Mouse (Mus musculus): Measurements from ENCODE around the gene Cntnap2. TPM values are rescaled to one million over a fixed set of nuclear protein-coding genes. Genes with fewer than 3 reads are reported as not detected.

Cntnap2 gene
- polyA plus RNA-seq, 1 experiment = not detected

- no peaks in the 10 kb centered on the region for H3K36me3 ChIP-seq (ENCODE audit: control insufficient read depth, insufficient read depth)
- H3K27me3 ChIP-seq (ENCODE audit: control insufficient read depth, insufficient read depth, insufficient read length) = no peaks in the 10 kb centered on the region
- no peak overlapping the region for H3ac ChIP-seq (ENCODE audit: control insufficient read depth, insufficient read length)
- H3K4me3 ChIP-seq = no peak overlapping the region
- no peak overlapping the region for H3K4me2 ChIP-seq (ENCODE audit: low read depth)
- H3K79me2 ChIP-seq (ENCODE audit: control insufficient read depth, insufficient read depth) = no peaks in the 10 kb centered on the region
- TF ChIP-seq SRF (IDR thresholded peaks at IDR 0.05; ENCODE audit: control insufficient read depth, insufficient read length, low read depth) (no peak), MYOD1 (IDR thresholded peaks at IDR 0.05; ENCODE audit: control insufficient read depth in 1 of 3, insufficient read length in 2 of 3, low read depth in 2 of 3) (no peak)
Measured at GRCm38 (mm10) chr6:46924709-46925108, 1865.6 kb downstream of the Cntnap2 start.

DNA sequence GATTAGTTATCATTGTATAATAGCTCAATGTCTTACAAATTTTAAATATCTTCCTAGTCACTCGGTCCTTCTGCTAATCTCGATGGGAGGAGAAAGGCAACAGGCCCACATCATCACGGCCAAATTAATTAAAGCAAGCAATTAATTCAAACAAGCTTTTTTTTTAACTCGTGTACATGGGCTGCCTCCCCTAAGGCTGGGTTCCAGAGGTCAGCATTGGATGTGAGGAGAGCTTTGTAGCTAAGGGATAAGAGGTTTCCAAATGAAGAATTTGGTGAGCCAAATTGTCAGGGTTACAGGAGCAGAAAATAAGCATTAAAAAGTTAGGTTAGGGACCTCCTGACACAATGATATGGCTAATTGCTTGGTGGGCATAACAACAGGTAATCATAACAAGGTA, 1886.5 kb downstream of the Cntnap2 start:
- Histone ChIP-seq H3K4me2 (ENCODE audit: low read depth) (no peak overlapping the region), H3K79me2 (ENCODE audit: control insufficient read depth, insufficient read depth) (no peaks in the 10 kb centered on the region), H3K4me3 (no peak overlapping the region), H3K36me3 (ENCODE audit: control insufficient read depth, insufficient read depth) (no peaks in the 10 kb centered on the region), H3ac (ENCODE audit: control insufficient read depth, insufficient read length) (no peak overlapping the region), H3K27me3 (ENCODE audit: control insufficient read depth, insufficient read depth, insufficient read length) (no peaks in the 10 kb centered on the region)
- TF ChIP-seq POLR2A (IDR thresholded peaks at IDR 0.05; ENCODE audit: insufficient read length, low read depth) (no peak), TCF12 (IDR thresholded peaks at IDR 0.05; ENCODE audit: insufficient read depth, poor library complexity, severe bottlenecking) (no peak), MYOD1 (IDR thresholded peaks at IDR 0.05; ENCODE audit: control insufficient read depth in 1 of 3, insufficient read length in 2 of 3, low read depth in 2 of 3) (no peak), MAX (IDR thresholded peaks at IDR 0.05; ENCODE audit: low read depth) (no peak), CEBPB (IDR thresholded peaks at IDR 0.05; ENCODE audit: insufficient read depth, poor library complexity, severe bottlenecking) (no peak), MYOG (IDR thresholded peaks at IDR 0.05; ENCODE audit: control insufficient read depth in 1 of 3, insufficient read depth in 1 of 3, insufficient read length in 2 of 3, low read depth in 2 of 3) (no peak), USF1 (IDR thresholded peaks at IDR 0.05; ENCODE audit: low read depth) (no peak)

- no peaks in the 10 kb centered on the region for H3K79me2 ChIP-seq (ENCODE audit: control insufficient read depth, insufficient read depth)
- no peak overlapping the region for H3K4me3 ChIP-seq
- H3K27me3 ChIP-seq (ENCODE audit: control insufficient read depth, insufficient read depth, insufficient read length) = no peaks in the 10 kb centered on the region
- no peak overlapping the region for H3K4me2 ChIP-seq (ENCODE audit: low read depth)
- no peaks in the 10 kb centered on the region for H3K36me3 ChIP-seq (ENCODE audit: control insufficient read depth, insufficient read depth)
- TF ChIP-seq E2F4 (IDR thresholded peaks at IDR 0.05; ENCODE audit: insufficient read depth) = no peak
- no peak for TF ChIP-seq TCF3 (IDR thresholded peaks at IDR 0.05; ENCODE audit: insufficient read length, low read depth)
- TF ChIP-seq SRF (IDR thresholded peaks at IDR 0.05; ENCODE audit: control insufficient read depth, insufficient read length, low read depth) = no peak
- no peak for TF ChIP-seq MYOD1 (IDR thresholded peaks at IDR 0.05; ENCODE audit: control insufficient read depth in 1 of 3, insufficient read length in 2 of 3, low read depth in 2 of 3)
- no peak for TF ChIP-seq POLR2AphosphoS2 (IDR thresholded peaks at IDR 0.05; ENCODE audit: insufficient read length, low read depth)
- no peak for TF ChIP-seq MYOG (IDR thresholded peaks at IDR 0.05; ENCODE audit: control insufficient read depth in 1 of 3, insufficient read depth in 1 of 3, insufficient read length in 2 of 3, low read depth in 2 of 3)
- TF ChIP-seq TCF12 (IDR thresholded peaks at IDR 0.05; ENCODE audit: insufficient read depth, poor library complexity, severe bottlenecking) = no peak
- TF ChIP-seq POLR2A (IDR thresholded peaks at IDR 0.05; ENCODE audit: insufficient read length, low read depth) = no peak
- TF ChIP-seq MAX (IDR thresholded peaks at IDR 0.05; ENCODE audit: low read depth) = no peak
- TF ChIP-seq CEBPB (IDR thresholded peaks at IDR 0.05; ENCODE audit: insufficient read depth, poor library complexity, severe bottlenecking) = no peak
- TF ChIP-seq REST (IDR thresholded peaks at IDR 0.05; ENCODE audit: insufficient read depth, insufficient read length) = no peak
- TF ChIP-seq USF1 (IDR thresholded peaks at IDR 0.05; ENCODE audit: low read depth) = no peak
- no peak overlapping the region for H3ac ChIP-seq (ENCODE audit: control insufficient read depth, insufficient read length)
Measured at GRCm38 (mm10) chr6:46961022-46961686, 1902.0 kb downstream of the Cntnap2 start.

DNA sequence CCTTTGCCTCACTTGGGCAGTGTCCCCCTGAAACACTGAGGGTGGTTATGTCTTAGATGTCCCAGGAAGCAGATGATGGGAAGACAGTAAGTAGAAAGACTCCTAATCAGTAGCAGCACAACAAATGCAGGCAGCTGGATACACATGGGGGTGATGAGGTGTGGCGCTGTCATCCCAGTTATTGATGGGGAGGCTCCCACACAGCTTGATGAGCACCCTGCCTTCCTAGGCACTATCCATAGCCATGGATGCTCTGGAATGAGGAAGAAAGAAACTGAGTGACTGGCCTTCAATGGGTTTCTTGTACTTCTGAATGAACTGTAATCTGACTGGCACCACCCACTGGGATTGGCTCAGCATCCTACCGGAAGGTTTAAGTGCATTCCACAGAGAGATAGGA, 1904.1 kb downstream of the Cntnap2 start:
- no peaks in the 10 kb centered on the region for H3K27me3 ChIP-seq (ENCODE audit: control insufficient read depth, insufficient read depth, insufficient read length)
- TF ChIP-seq POLR2A (IDR thresholded peaks at IDR 0.05; ENCODE audit: insufficient read length, low read depth) = no peak
- TF ChIP-seq TCF12 (IDR thresholded peaks at IDR 0.05; ENCODE audit: insufficient read depth, poor library complexity, severe bottlenecking) = no peak
- TF ChIP-seq MYOD1 (IDR thresholded peaks at IDR 0.05; ENCODE audit: control insufficient read depth in 1 of 3, insufficient read length in 2 of 3, low read depth in 2 of 3) = no peak
- TF ChIP-seq SRF (IDR thresholded peaks at IDR 0.05; ENCODE audit: control insufficient read depth, insufficient read length, low read depth) = no peak
- no peak overlapping the region for H3K4me2 ChIP-seq (ENCODE audit: low read depth)
- H3K36me3 ChIP-seq (ENCODE audit: control insufficient read depth, insufficient read depth) = no peaks in the 10 kb centered on the region
- H3ac ChIP-seq (ENCODE audit: control insufficient read depth, insufficient read length) = no peak overlapping the region
- H3K4me3 ChIP-seq = no peak overlapping the region
- H3K79me2 ChIP-seq (ENCODE audit: control insufficient read depth, insufficient read depth) = no peaks in the 10 kb centered on the region

DNA sequence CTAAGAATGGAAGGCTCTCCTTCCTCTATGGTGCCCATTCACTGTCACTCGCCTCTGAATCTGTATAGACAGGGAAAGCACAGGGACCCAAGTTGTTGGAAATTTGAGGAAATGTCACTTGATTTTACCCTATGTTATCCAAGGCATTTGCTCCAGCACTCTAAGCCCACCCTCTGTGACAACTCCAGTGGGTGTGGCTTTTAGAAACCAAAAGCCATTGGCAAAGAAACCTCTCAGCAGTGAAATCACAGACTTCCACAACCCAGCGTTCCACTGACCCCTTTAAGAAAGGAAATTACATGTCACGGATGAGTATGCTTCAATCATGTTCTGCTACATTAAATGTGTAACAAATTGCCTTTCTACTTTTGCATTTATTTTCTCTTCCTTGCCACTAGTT, 1904.5 kb downstream of the Cntnap2 start:
- TF ChIP-seq TCF3 (IDR thresholded peaks at IDR 0.05; ENCODE audit: insufficient read length, low read depth) (no peak), MYOG (IDR thresholded peaks at IDR 0.05; ENCODE audit: control insufficient read depth in 1 of 3, insufficient read depth in 1 of 3, insufficient read length in 2 of 3, low read depth in 2 of 3) (no peak), USF1 (IDR thresholded peaks at IDR 0.05; ENCODE audit: low read depth) (no peak)
- Histone ChIP-seq H3K27me3 (ENCODE audit: control insufficient read depth, insufficient read depth, insufficient read length) (no peaks in the 10 kb centered on the region), H3K4me3 (no peak overlapping the region), H3K36me3 (ENCODE audit: control insufficient read depth, insufficient read depth) (no peaks in the 10 kb centered on the region), H3ac (ENCODE audit: control insufficient read depth, insufficient read length) (no peak overlapping the region), H3K4me2 (ENCODE audit: low read depth) (no peak overlapping the region), H3K79me2 (ENCODE audit: control insufficient read depth, insufficient read depth) (no peaks in the 10 kb centered on the region)
